8 mouse cellular contexts compared by ENCODE assay signal in the genomic region with DNA sequence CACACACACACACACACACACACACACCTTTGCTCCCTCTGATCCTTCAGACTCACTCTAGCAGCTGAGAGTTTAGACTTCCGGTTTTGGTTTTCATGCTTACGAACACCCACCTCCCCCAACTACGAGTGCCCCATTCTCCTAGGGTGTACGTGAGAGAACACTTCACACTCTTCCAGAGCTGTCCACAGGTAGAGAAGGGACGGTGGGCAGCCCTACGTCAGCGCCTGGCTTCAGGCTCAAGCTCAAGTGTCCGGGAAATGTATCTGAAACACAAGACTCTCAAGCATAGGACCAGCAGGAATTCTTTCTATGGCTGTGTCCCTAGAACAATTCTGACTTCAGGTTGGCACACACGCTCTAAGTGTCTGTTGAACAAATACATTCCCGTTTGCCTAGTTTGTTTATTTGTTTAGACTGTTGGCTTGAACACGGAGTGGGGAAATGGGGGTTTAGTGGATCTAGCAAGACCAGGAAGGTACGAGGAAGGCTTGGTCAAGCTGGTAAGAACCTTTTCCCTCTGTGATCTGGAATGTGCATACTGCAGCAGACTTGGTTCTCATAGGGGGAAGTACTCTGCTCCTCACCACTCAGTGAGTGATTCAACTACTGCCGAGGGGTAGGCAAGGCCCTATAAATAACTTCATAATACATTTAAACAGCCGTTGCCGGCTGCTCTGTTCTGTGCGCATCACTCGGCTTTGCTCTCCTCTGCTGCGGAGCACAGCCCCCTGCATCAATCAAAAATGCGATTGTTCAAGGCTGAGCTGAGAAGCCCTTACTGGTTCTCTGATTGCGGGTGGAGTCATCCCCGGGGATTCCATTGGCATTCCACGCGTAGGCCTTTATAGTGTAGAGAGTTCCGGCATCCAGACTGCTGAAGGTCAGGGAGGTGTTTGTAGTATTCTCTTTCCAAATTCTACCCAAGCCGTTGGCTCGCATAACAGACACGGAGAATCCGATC. TPM values are rescaled to one million over a fixed set of nuclear protein-coding genes. Genes with fewer than 3 reads are reported as not detected.
DNase-seq lines count a peak whose midpoint lies in the region; ATAC-seq and TF ChIP-seq lines count a peak whose summit lies in the region.

No protein-coding gene starts in this region.

- no peaks in the 10 kb centered on the region for H3K9me3 ChIP-seq in liver, embryonic 16.5 days (replicated peaks; ENCODE audit: control insufficient read depth, low read length)

- TF ChIP-seq CTCF in kidney, adult 2 months (conservative IDR thresholded peaks at IDR 0.05; ENCODE audit: insufficient read depth, insufficient read length, low read depth, low read length) = no peak

- 53% methylated on average over 28 of the region's 28 CpGs for WGBS in kidney, adult 2 months
- 49% methylated on average over 28 of the region's 28 CpGs for WGBS in liver, embryonic 16.5 days (ENCODE audit: insufficient replicate concordance)

- 0 out of 2 replicates have a peak overlapping the region, but pooled peaks have one; percentile 27 for H3K4me2 ChIP-seq in liver, embryonic 16.5 days (ENCODE audit: low read depth, low read length)

- H3K27me3 ChIP-seq in kidney, adult 2 months (replicated peaks; ENCODE audit: control insufficient read depth, insufficient read depth, low read length) = no peaks in the 10 kb centered on the region
- H3K27me3 ChIP-seq in liver, embryonic 16.5 days (ENCODE audit: control insufficient read depth, insufficient read depth, low read depth, low read length) = no peaks in the 10 kb centered on the region

- H3K36me3 ChIP-seq in kidney, adult 2 months (ENCODE audit: control insufficient read depth, insufficient read depth, low read length) = no peaks in the 10 kb centered on the region
- H3K36me3 ChIP-seq in liver, embryonic 16.5 days (ENCODE audit: control insufficient read depth, insufficient read depth) = no peaks in the 10 kb centered on the region

- no peak overlapping the region for H3K9ac ChIP-seq in liver, embryonic 16.5 days (ENCODE audit: low read depth, low read length)

- peak; percentile 49 to 52; a peak in 3 of 4 replicates for ATAC-seq in hematopoietic stem cell, adult 5-6 weeks (replicated peaks in 1 of 2; ENCODE audit: insufficient read depth in 1 of 2, low FRiP score in 2 of 2, low TSS enrichment in 1 of 2, low read depth in 1 of 2, poor library complexity in 2 of 2, severe bottlenecking in 2 of 2)
- no peak for ATAC-seq in liver, embryonic 16.5 days (ENCODE audit: low read depth)
- ATAC-seq in neutrophil, adult 5-6 weeks (ENCODE audit: extremely low read depth, insufficient number of reproducible peaks, low FRiP score, poor library complexity, severe bottlenecking) = peak; percentile 59

- no peak overlapping the region for H3K27ac ChIP-seq in kidney, adult 2 months (ENCODE audit: insufficient read depth, low read depth, low read length)
- 0 out of 2 replicates have a peak overlapping the region, but pooled peaks have one; percentile 36 for H3K27ac ChIP-seq in liver, embryonic 16.5 days (ENCODE audit: low read length)

- intact Hi-C loops in gastrocnemius, postnatal 36 days (cut with DNase I) = no loop called here

- H3K4me1 ChIP-seq in kidney, adult 2 months (ENCODE audit: control insufficient read depth, insufficient read depth, low read length) = no peaks in the 10 kb centered on the region
- peaks cover 3% of the 10 kb centered on the region; the same call in 1 of the 2 replicates for H3K4me1 ChIP-seq in liver, embryonic 16.5 days (ENCODE audit: control insufficient read depth, low read depth, low read length)

- H3K4me3 ChIP-seq in kidney, adult 2 months (ENCODE audit: insufficient read depth, low read depth, low read length) = no peak overlapping the region
- H3K4me3 ChIP-seq in liver, embryonic 16.5 days (ENCODE audit: low read depth, low read length) = peak overlapping the region; percentile 18; the same call in 1 of the 2 replicates

- TF ChIP-seq POLR2A in kidney, adult 2 months (IDR thresholded peaks at IDR 0.05; ENCODE audit: low read depth, low read length) = no peak

- peak; percentile 8 for DNase-seq in kidney, postnatal 14 days
- DNase-seq in kidney, adult 2 months = no peak
- peak; percentile 73 for DNase-seq in adrenal gland, adult 2 months
- no peak for DNase-seq in retina, embryonic 14.5 days (ENCODE audit: low spot score)
- DNase-seq in gastrocnemius, postnatal 36 days = no peak

RNA-seq across cellular contexts. Expression of gene Fndc7, which starts 9.0 kb away (rescaled TPM):
- polyA plus RNA-seq in kidney, adult 2 months (2012; rRNA removed) = 0.23 and 0.25 TPM in 2 replicates
- total RNA-seq in adrenal gland, adult 2 months (2021) = 1 to 10 TPM in 1 of 2 experiments, under 1 TPM in 1; 0.35 to 1.1 TPM
- polyA plus RNA-seq in adrenal gland, adult 2 months (2012; rRNA removed) = 0.19 and 0.25 TPM in 2 replicates
- not detected in 2 replicates for total RNA-seq in hematopoietic stem cell, adult 5-6 weeks (2017)
- 0.04 TPM in 2 replicates for polyA plus RNA-seq in liver, embryonic 16.5 days (2015; fragmentation: Nextera tagmentation; extraction: Ambion mirVana)
- 0.47 and 0.74 TPM in 2 replicates for total RNA-seq in neutrophil, adult 5-6 weeks (2017)
- total RNA-seq in gastrocnemius, postnatal 36 days (2021) = under 1 TPM in 1 of 2 experiments, not detected in 1; 0.05 TPM

RNA-seq across cellular contexts. Expression of gene Prpf38b, which starts 30.7 kb away (rescaled TPM):
- 19.7 and 31.5 TPM in 2 replicates for polyA plus RNA-seq in kidney, adult 2 months (2012; rRNA removed)
- total RNA-seq in adrenal gland, adult 2 months (2021) = 10 to 100 TPM; 39.8 to 77.9 TPM
- polyA plus RNA-seq in adrenal gland, adult 2 months (2012; rRNA removed) = 108 and 117 TPM in 2 replicates
- 270 and 419 TPM in 2 replicates for total RNA-seq in hematopoietic stem cell, adult 5-6 weeks (2017)
- polyA plus RNA-seq in liver, embryonic 16.5 days (2015; fragmentation: Nextera tagmentation; extraction: Ambion mirVana) = 24.5 and 24.9 TPM in 2 replicates
- total RNA-seq in neutrophil, adult 5-6 weeks (2017) = 333 and 503 TPM in 2 replicates
- 10 to 100 TPM; 13.1 to 17.2 TPM for total RNA-seq in gastrocnemius, postnatal 36 days (2021)

RNA-seq across cellular contexts. Expression of gene Stxbp3, which starts 40.5 kb away (rescaled TPM):
- 10.5 and 14.4 TPM in 2 replicates for polyA plus RNA-seq in kidney, adult 2 months (2012; rRNA removed)
- 10 to 100 TPM; 43.1 to 60.1 TPM for total RNA-seq in adrenal gland, adult 2 months (2021)
- 1.9 and 2.8 TPM in 2 replicates for polyA plus RNA-seq in adrenal gland, adult 2 months (2012; rRNA removed)
- 40.5 and 44.3 TPM in 2 replicates for total RNA-seq in hematopoietic stem cell, adult 5-6 weeks (2017)
- 17.6 and 22.3 TPM in 2 replicates for polyA plus RNA-seq in liver, embryonic 16.5 days (2015; fragmentation: Nextera tagmentation; extraction: Ambion mirVana)
- total RNA-seq in neutrophil, adult 5-6 weeks (2017) = 108 and 112 TPM in 2 replicates
- 10 to 100 TPM; 25.3 to 26.7 TPM for total RNA-seq in gastrocnemius, postnatal 36 days (2021)

RNA-seq across cellular contexts. Expression of gene Henmt1, which starts 58.8 kb away (rescaled TPM):
- 0.06 TPM in 1 of 2 replicates, not detected in the other for polyA plus RNA-seq in kidney, adult 2 months (2012; rRNA removed)
- not detected for total RNA-seq in adrenal gland, adult 2 months (2021)
- polyA plus RNA-seq in adrenal gland, adult 2 months (2012; rRNA removed) = not detected in 2 replicates
- total RNA-seq in hematopoietic stem cell, adult 5-6 weeks (2017) = 0.99 TPM in 1 of 2 replicates, not detected in the other
- not detected in 2 replicates for polyA plus RNA-seq in liver, embryonic 16.5 days (2015; fragmentation: Nextera tagmentation; extraction: Ambion mirVana)
- total RNA-seq in neutrophil, adult 5-6 weeks (2017) = 0.37 TPM in 1 of 2 replicates, not detected in the other
- total RNA-seq in gastrocnemius, postnatal 36 days (2021) = not detected

RNA-seq across cellular contexts. Expression of gene Gm9857, which starts 59.4 kb away (rescaled TPM):
- 0.31 and 0.38 TPM in 2 replicates for polyA plus RNA-seq in kidney, adult 2 months (2012; rRNA removed)
- not detected for total RNA-seq in adrenal gland, adult 2 months (2021)
- polyA plus RNA-seq in adrenal gland, adult 2 months (2012; rRNA removed) = not detected in 2 replicates
- not detected in 2 replicates for total RNA-seq in hematopoietic stem cell, adult 5-6 weeks (2017)
- not detected in 2 replicates for polyA plus RNA-seq in liver, embryonic 16.5 days (2015; fragmentation: Nextera tagmentation; extraction: Ambion mirVana)
- total RNA-seq in neutrophil, adult 5-6 weeks (2017) = not detected in 2 replicates
- total RNA-seq in gastrocnemius, postnatal 36 days (2021) = not detected

Comparison
In these comparisons a context has a peak if more than half of its experiments do, and no peak if none do; other contexts are left out.
1. DNase-seq: peak in kidney, postnatal 14 days (single experiment) and adrenal gland, adult 2 months (single experiment); none in kidney, adult 2 months (single experiment), retina, embryonic 14.5 days (single experiment) and gastrocnemius, postnatal 36 days (0 of 2).